14 mouse cellular contexts compared by ENCODE assay signal in the genomic region with DNA sequence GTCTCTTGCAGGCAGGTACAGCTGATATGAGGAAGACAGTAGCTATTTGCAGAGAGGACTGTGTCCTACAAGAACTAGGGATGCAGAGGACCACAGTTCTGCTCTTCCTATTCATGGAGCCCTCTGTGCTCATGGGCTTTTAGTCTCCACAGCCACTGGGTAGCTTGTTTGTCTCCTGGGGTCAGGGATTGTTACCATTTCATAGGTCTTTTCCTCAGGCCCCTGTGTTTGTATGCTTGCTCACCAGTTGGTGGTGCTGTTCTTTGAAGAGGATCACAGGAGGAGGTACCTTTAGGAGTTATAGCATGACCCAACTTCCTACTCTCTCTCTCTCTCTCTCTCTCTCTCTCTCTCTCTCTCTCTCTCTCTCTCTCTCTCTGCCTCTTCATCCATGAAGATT.
DNase-seq lines count a peak whose midpoint lies in the region; ATAC-seq and TF ChIP-seq lines count a peak whose summit lies in the region.
"Had no signal": no experiment of that assay in that cellular context is flagged by ENCODE, and none has a peak within 500 bp of the region (broad histone marks: within the 10 kb centered on the region; RNA-seq: fewer than 3 reads in every experiment).

No protein-coding gene starts in this region.

- ATAC-seq in kidney, postnatal 0 days (replicated peaks; ENCODE audit: low FRiP score, low read depth) = no peak
- ATAC-seq: forebrain, embryonic 16.5 days; hindbrain, embryonic 16.5 days had no signal

- H3K4me1 ChIP-seq in kidney, postnatal 0 days (replicated peaks; ENCODE audit: insufficient read depth, low read length) = no peaks in the 10 kb centered on the region
- H3K4me1 ChIP-seq in brown adipose tissue, adult 24 weeks (ENCODE audit: control insufficient read depth, insufficient read depth, insufficient read length, low read length) = peaks cover 2% of the 10 kb centered on the region; the same call in 1 of the 2 replicates
- H3K4me1 ChIP-seq: lung, embryonic 15.5 days; neural tube, embryonic 15.5 days had no signal

- peak; percentile 34; the same call in 1 of the 2 replicates for TF ChIP-seq CTCF in kidney, postnatal 0 days (IDR thresholded peaks at IDR 0.05; ENCODE audit: low read depth)

- H3K27ac ChIP-seq in kidney, postnatal 0 days = no peak overlapping the region
- 0 out of 2 replicates have a peak overlapping the region, but pooled peaks have one; percentile 2 for H3K27ac ChIP-seq in brown adipose tissue, adult 24 weeks (replicated peaks; ENCODE audit: low read depth, low read length)
- H3K27ac ChIP-seq: lung, embryonic 15.5 days; neural tube, embryonic 15.5 days had no signal

- no peaks in the 10 kb centered on the region for H3K27me3 ChIP-seq in kidney, postnatal 0 days (ENCODE audit: insufficient read depth, low read length)
- H3K27me3 ChIP-seq: lung, embryonic 15.5 days; neural tube, embryonic 15.5 days had no signal

- no peaks in the 10 kb centered on the region for H3K36me3 ChIP-seq in kidney, postnatal 0 days (ENCODE audit: insufficient read depth, low read length)
- H3K36me3 ChIP-seq: lung, embryonic 15.5 days; neural tube, embryonic 15.5 days had no signal

- H3K9ac ChIP-seq in kidney, postnatal 0 days (ENCODE audit: low read depth, low read length) = no peak overlapping the region
- H3K9ac ChIP-seq: lung, embryonic 15.5 days; neural tube, embryonic 15.5 days had no signal

- no peak overlapping the region for H3K4me3 ChIP-seq in kidney, postnatal 0 days (replicated peaks; ENCODE audit: low read depth, low read length)
- no peak overlapping the region for H3K4me3 ChIP-seq in brown adipose tissue, adult 24 weeks (ENCODE audit: insufficient read depth, low read depth, low read length)
- H3K4me3 ChIP-seq: lung, embryonic 15.5 days; megakaryocyte, embryonic 14.5 days; neural tube, embryonic 15.5 days had no signal

- H3K9me3 ChIP-seq in kidney, postnatal 0 days (replicated peaks; ENCODE audit: low read length) = no peaks in the 10 kb centered on the region
- H3K9me3 ChIP-seq: lung, embryonic 15.5 days; neural tube, embryonic 15.5 days had no signal

- H3K4me2 ChIP-seq in kidney, postnatal 0 days (ENCODE audit: low read length) = no peak overlapping the region
- H3K4me2 ChIP-seq: lung, embryonic 15.5 days; neural tube, embryonic 15.5 days had no signal

- DNase-seq in kidney, postnatal 0 days (ENCODE audit: low spot score) = no peak
- DNase-seq in kidney, postnatal 36 days = no peak
- DNase-seq in 416B (ENCODE audit: low read depth) = peak; percentile 29
- peak; percentile 58 for DNase-seq in CD4-positive, CD25-positive, alpha-beta regulatory T cell, adult 2 months (ENCODE audit: low read depth, low spot score)
- DNase-seq in adrenal gland, adult (ENCODE audit: inconsistent age in 2 of 2, low spot score in 1 of 2) = no peak
- DNase-seq in cerebellum, adult 9-10 months = no peak
- DNase-seq: cerebellum, adult 8-10 months; heart, postnatal 36 days had no signal

Comparison
In these comparisons a context has a peak if more than half of its experiments do, and no peak if none do; other contexts are left out.
1. DNase-seq: peak in 416B (single experiment) and CD4-positive, CD25-positive, alpha-beta regulatory T cell, adult 2 months (single experiment); none in kidney, postnatal 0 days (single experiment), kidney, postnatal 36 days (0 of 2), adrenal gland, adult (0 of 2) and cerebellum, adult 9-10 months (single experiment).